Mouse (Mus musculus): ENCODE data around the gene S100a11. TPM values are rescaled to one million over a fixed set of nuclear protein-coding genes. Genes with fewer than 3 reads are reported as not detected.
"Not testable (repeated sequence)": the region's sequence is repeated elsewhere in the genome, so short reads cannot be mapped to it uniquely, and the experiment has no call there.

Gene S100a11
- polyA plus RNA-seq, 1 experiment, result 790 TPM

GRCm38 (mm10) chr3:93511036-93511435 lies 9.3 kb upstream of the S100a11 start:
- H3K27ac ChIP-seq (replicated peaks; ENCODE audit: low read depth, low read length), result peak overlapping the region; percentile 86
- H3K4me3 ChIP-seq (ENCODE audit: insufficient read depth, low read depth, low read length), result no peak overlapping the region
- H3K4me1 ChIP-seq (ENCODE audit: control insufficient read depth, insufficient read depth, insufficient read length, low read length), result peaks cover 7% of the 10 kb centered on the region; the same call in 1 of the 2 replicates

- no peak overlapping the region for H3K4me3 ChIP-seq (ENCODE audit: insufficient read depth, low read depth, low read length)
- H3K4me1 ChIP-seq (ENCODE audit: control insufficient read depth, insufficient read depth, insufficient read length, low read length), result peaks cover 7% of the 10 kb centered on the region; the same call in 1 of the 2 replicates
- peak overlapping the region; percentile 86 for H3K27ac ChIP-seq (replicated peaks; ENCODE audit: low read depth, low read length)
Measured at GRCm38 (mm10) chr3:93511801-93512200, 8.5 kb upstream of the S100a11 start.

GRCm38 (mm10) chr3:93512386-93513101 lies 7.7 kb upstream of the S100a11 start:
- Histone ChIP-seq H3K27ac (replicated peaks; ENCODE audit: low read depth, low read length) (peak overlapping the region; percentile 85), H3K4me1 (ENCODE audit: control insufficient read depth, insufficient read depth, insufficient read length, low read length) (peaks cover 7% of the 10 kb centered on the region; the same call in 1 of the 2 replicates), H3K4me3 (ENCODE audit: insufficient read depth, low read depth, low read length) (no peak overlapping the region)

- no peak overlapping the region for H3K27ac ChIP-seq (replicated peaks; ENCODE audit: low read depth, low read length)
- H3K4me1 ChIP-seq (ENCODE audit: control insufficient read depth, insufficient read depth, insufficient read length, low read length), result peaks cover 7% of the 10 kb centered on the region; the same call in 1 of the 2 replicates
- H3K4me3 ChIP-seq (ENCODE audit: insufficient read depth, low read depth, low read length), result no peak overlapping the region
Measured at GRCm38 (mm10) chr3:93514628-93515027, 5.7 kb upstream of the S100a11 start.

GRCm38 (mm10) chr3:93517343-93517742 lies 2.9 kb upstream of the S100a11 start:
- Histone ChIP-seq H3K4me3 (ENCODE audit: insufficient read depth, low read depth, low read length) (no peak overlapping the region), H3K27ac (replicated peaks; ENCODE audit: low read depth, low read length) (no peak overlapping the region), H3K4me1 (ENCODE audit: control insufficient read depth, insufficient read depth, insufficient read length, low read length) (peaks cover 7% of the 10 kb centered on the region; the same call in 1 of the 2 replicates)

GRCm38 (mm10) chr3:93519856-93520329 lies 395 bp upstream of the S100a11 start:
- 0 out of 2 replicates have a peak overlapping the region, but pooled peaks have one; percentile 2 for H3K4me3 ChIP-seq (ENCODE audit: insufficient read depth, low read depth, low read length)
- H3K27ac ChIP-seq (replicated peaks; ENCODE audit: low read depth, low read length), result no peak overlapping the region
- H3K4me1 ChIP-seq (ENCODE audit: control insufficient read depth, insufficient read depth, insufficient read length, low read length), result peaks cover 5% of the 10 kb centered on the region; the same call in 1 of the 2 replicates

- Histone ChIP-seq H3K4me3 (ENCODE audit: insufficient read depth, low read depth, low read length) (peak overlapping the region; percentile 76), H3K27ac (replicated peaks; ENCODE audit: low read depth, low read length) (peak overlapping the region; percentile 42), H3K4me1 (ENCODE audit: control insufficient read depth, insufficient read depth, insufficient read length, low read length) (peaks cover 5% of the 10 kb centered on the region; the same call in 1 of the 2 replicates)
Measured at GRCm38 (mm10) chr3:93521462-93522057, 1.3 kb downstream of the S100a11 start.

GRCm38 (mm10) chr3:93522611-93523010 lies 2.3 kb downstream of the S100a11 start:
- Histone ChIP-seq H3K27ac (replicated peaks; ENCODE audit: low read depth, low read length) (0 out of 2 replicates have a peak overlapping the region, but pooled peaks have one; percentile 2), H3K4me1 (ENCODE audit: control insufficient read depth, insufficient read depth, insufficient read length, low read length) (peaks cover 5% of the 10 kb centered on the region; the same call in 1 of the 2 replicates), H3K4me3 (ENCODE audit: insufficient read depth, low read depth, low read length) (peak overlapping the region; percentile 32)

GRCm38 (mm10) chr3:93527300-93527699 lies 7.0 kb downstream of the S100a11 start:
- Histone ChIP-seq H3K4me1 (ENCODE audit: control insufficient read depth, insufficient read depth, insufficient read length, low read length) (no peaks in the 10 kb centered on the region), H3K27ac (replicated peaks; ENCODE audit: low read depth, low read length) (no peak overlapping the region), H3K4me3 (ENCODE audit: insufficient read depth, low read depth, low read length) (no peak overlapping the region)

- Histone ChIP-seq H3K27ac (replicated peaks; ENCODE audit: low read depth, low read length) (no peak overlapping the region), H3K4me1 (ENCODE audit: control insufficient read depth, insufficient read depth, insufficient read length, low read length) (no peaks in the 10 kb centered on the region), H3K4me3 (ENCODE audit: insufficient read depth, low read depth, low read length) (no peak overlapping the region)
Measured at GRCm38 (mm10) chr3:93528807-93529206, 8.5 kb downstream of the S100a11 start.

GRCm38 (mm10) chr3:93537068-93537576 lies 16.8 kb downstream of the S100a11 start:
- Histone ChIP-seq H3K27ac (replicated peaks; ENCODE audit: low read depth, low read length) (peak overlapping the region; percentile 46; the same call in 1 of the 2 replicates), H3K4me3 (ENCODE audit: insufficient read depth, low read depth, low read length) (no peak overlapping the region)

GRCm38 (mm10) chr3:93538486-93538885 lies 18.2 kb downstream of the S100a11 start:
- no peak overlapping the region for H3K4me3 ChIP-seq (ENCODE audit: insufficient read depth, low read depth, low read length)
- H3K4me1 ChIP-seq (ENCODE audit: control insufficient read depth, insufficient read depth, insufficient read length, low read length), result no peaks in the 10 kb centered on the region
- H3K27ac ChIP-seq (replicated peaks; ENCODE audit: low read depth, low read length), result no peak overlapping the region; the same call in 1 of the 2 replicates

More at GRCm38 (mm10) chr3:93537068-93537576, 16.8 kb downstream of the S100a11 start:
- H3K4me1 ChIP-seq (ENCODE audit: control insufficient read depth, insufficient read depth, insufficient read length, low read length), result no peaks in the 10 kb centered on the region

GRCm38 (mm10) chr3:93541501-93541900 lies 21.2 kb downstream of the S100a11 start:
- Histone ChIP-seq H3K27ac (replicated peaks; ENCODE audit: low read depth, low read length) (no peak overlapping the region), H3K4me3 (ENCODE audit: insufficient read depth, low read depth, low read length) (no peak overlapping the region), H3K4me1 (ENCODE audit: control insufficient read depth, insufficient read depth, insufficient read length, low read length) (no peaks in the 10 kb centered on the region)

GRCm38 (mm10) chr3:93544170-93544569 lies 23.9 kb downstream of the S100a11 start:
- not testable (repeated sequence) for H3K4me3 ChIP-seq (ENCODE audit: insufficient read depth, low read depth, low read length); H3K27ac ChIP-seq (replicated peaks; ENCODE audit: low read depth, low read length); H3K4me1 ChIP-seq (ENCODE audit: control insufficient read depth, insufficient read depth, insufficient read length, low read length)

- no peak overlapping the region for H3K27ac ChIP-seq (replicated peaks; ENCODE audit: low read depth, low read length)
- H3K4me3 ChIP-seq (ENCODE audit: insufficient read depth, low read depth, low read length), result no peak overlapping the region
- peaks cover 2% of the 10 kb centered on the region; the same call in 1 of the 2 replicates for H3K4me1 ChIP-seq (ENCODE audit: control insufficient read depth, insufficient read depth, insufficient read length, low read length)
Measured at GRCm38 (mm10) chr3:93547099-93547648, 26.9 kb downstream of the S100a11 start.

Data from brown adipose tissue, adult 24 weeks (tissue).